Mouse (Mus musculus) bone marrow, adult 2 months (tissue): ENCODE measurements around the gene Hspe1.

Experiments
- CTCF ChIP-seq: fragments of 200-500 bp; IDR thresholded peaks from 2 replicates; pipeline ENCODE4 v1.5.1; 2011; ENCODE audit warnings: low read length, control low read depth; ENCODE audit not compliant: control insufficient read depth, insufficient read depth
- POLR2A ChIP-seq: fragments of 200-500 bp; IDR thresholded peaks from 2 replicates; pipeline ENCODE4 v1.6.1; 2011; ENCODE audit warnings: low read depth, mild to moderate bottlenecking, control low read depth, low read length, borderline replicate concordance; ENCODE audit not compliant: control insufficient read depth

DNA sequence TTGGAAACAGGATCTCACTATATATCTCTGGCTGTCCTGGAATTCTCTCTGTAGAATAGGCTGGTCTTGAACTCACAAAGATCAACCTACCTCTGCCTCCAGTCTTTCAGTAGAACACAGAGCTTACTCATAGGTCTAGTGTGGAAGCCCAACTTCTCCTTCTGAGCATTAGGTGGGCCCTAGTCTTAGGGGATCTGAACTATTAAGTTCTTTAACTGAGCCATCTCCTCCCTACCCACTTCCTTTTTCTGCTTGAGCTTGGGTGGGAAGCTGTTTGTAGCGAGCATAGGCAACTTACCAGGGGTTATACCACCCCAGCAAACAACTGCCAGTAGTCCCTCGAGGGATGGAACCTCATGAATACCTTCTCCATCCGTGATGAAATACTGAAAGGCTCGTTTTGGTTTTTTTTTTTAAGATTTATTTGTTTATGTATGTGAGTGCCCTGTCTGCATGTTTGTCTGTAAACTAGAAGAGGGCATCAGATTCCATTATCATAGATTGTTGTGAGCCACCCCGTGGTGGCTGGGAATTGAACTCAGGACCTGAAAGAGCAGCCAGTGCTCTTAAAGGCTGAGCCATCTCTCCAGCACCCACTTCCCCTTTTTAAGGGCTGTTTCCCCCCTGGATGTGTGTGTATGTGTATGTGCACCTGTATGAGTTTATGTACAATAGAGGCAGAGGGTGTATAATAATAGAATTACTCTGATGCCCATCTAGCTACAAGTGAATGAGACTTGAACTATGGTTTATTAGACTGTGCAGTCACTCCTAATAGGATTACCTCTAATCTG is 32.4 kb upstream of the Hspe1 start:
- TF ChIP-seq CTCF (no peak), POLR2A (no peak)
